Mouse (Mus musculus) kidney, embryonic 15.5 days (tissue): ENCODE measurements around the gene Cideb. TPM values are rescaled to one million over a fixed set of nuclear protein-coding genes. Genes with fewer than 3 reads are reported as not detected.

ENCODE experiments used
- ATAC-seq: fragments of 200-750 bp; cut with Nextera tagmentation; replicated peaks from 2 replicates; pipeline ENCODE4 v1.8.0; 2017; ENCODE audit warnings: moderate TSS enrichment; ENCODE audit not compliant: low FRiP score
- H3K27ac ChIP-seq: fragments of 300-500 bp; sonication (generic); 2 replicates; pipeline ENCODE4 v1.5.1; 2015; ENCODE audit warnings: mild to moderate bottlenecking, inconsistent platforms
- H3K27me3 ChIP-seq: fragments of 300-500 bp; sonication (generic); 2 replicates; pipeline ENCODE4 v1.6.1; 2015; ENCODE audit warnings: inconsistent platforms
- H3K36me3 ChIP-seq: fragments of 300-500 bp; sonication (generic); 2 replicates; pipeline ENCODE4 v1.6.1; 2015; ENCODE audit warnings: inconsistent platforms
- H3K4me1 ChIP-seq: fragments of 300-500 bp; sonication (generic); 2 replicates; pipeline ENCODE4 v1.6.1; 2015; ENCODE audit warnings: inconsistent platforms
- H3K4me2 ChIP-seq: fragments of 300-500 bp; sonication (generic); 2 replicates; pipeline ENCODE4 v1.6.1; 2015; ENCODE audit warnings: moderate library complexity, mild to moderate bottlenecking, inconsistent platforms
- H3K4me3 ChIP-seq: fragments of 300-500 bp; sonication (generic); replicated peaks from 2 replicates; pipeline ENCODE4 v1.5.1; 2015; ENCODE audit warnings: mild to moderate bottlenecking, inconsistent platforms
- H3K9ac ChIP-seq: fragments of 300-500 bp; sonication (generic); 2 replicates; pipeline ENCODE4 v1.6.1; 2015; ENCODE audit warnings: mild to moderate bottlenecking, inconsistent platforms
- H3K9me3 ChIP-seq: fragments of 300-500 bp; sonication (generic); replicated peaks from 2 replicates; pipeline ENCODE4 v1.6.1; 2016; ENCODE audit warnings: inconsistent platforms
- WGBS: fragments of 180-500 bp; shearing (Covaris S2); methylation state at CpG from one replicate; pipeline ENCODE4 v1.1.7; 2015; ENCODE audit warnings: mixed read lengths; 5-methylcytosine and 5-hydroxymethylcytosine counted together
- polyA plus RNA-seq: library from polyadenylated mRNA; unstranded; fragments of >200 nt; fragmentation: Nextera tagmentation; extraction: Ambion mirVana; gene quantifications from 2 replicates; pipeline ENCODE4 v1.2.1, GENCODE M21; 2015

Cideb gene
- polyA plus RNA-seq, 1 experiment from 2014 or later = 11.2 TPM

DNA sequence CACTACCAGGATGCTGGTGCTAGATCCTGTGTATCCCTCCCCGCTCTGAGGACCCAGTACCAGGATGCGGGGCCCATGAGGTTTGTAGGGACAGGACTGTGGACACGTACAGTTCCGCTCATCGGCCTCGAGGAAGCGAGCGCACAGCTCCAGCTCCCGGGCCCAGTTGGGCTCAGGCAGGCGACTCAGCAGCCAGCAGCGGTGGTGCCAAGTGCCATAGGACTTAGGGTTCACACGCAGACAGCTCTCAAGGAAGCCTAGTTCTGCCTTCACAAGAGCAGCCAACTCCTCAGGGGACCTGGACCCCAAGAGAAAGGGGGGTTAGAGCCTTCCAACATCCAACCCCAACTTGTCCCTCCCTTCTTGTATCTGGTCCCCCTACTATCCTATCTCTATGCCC is 37.6 kb downstream of the Cideb start:
- H3K27me3 ChIP-seq = no peaks in the 10 kb centered on the region
- no peak for ATAC-seq
- H3K36me3 ChIP-seq = peaks cover 40% of the 10 kb centered on the region
- H3K4me1 ChIP-seq = peaks cover 16% of the 10 kb centered on the region
- H3K4me3 ChIP-seq = peak overlapping the region; percentile 88
- H3K27ac ChIP-seq = peak overlapping the region; percentile 32; the same call in 1 of the 2 replicates
- no peaks in the 10 kb centered on the region for H3K9me3 ChIP-seq
- H3K4me2 ChIP-seq = peak overlapping the region; percentile 77
- WGBS = 92% methylated on average over 12 of the region's 12 CpGs
- H3K9ac ChIP-seq = 0 out of 2 replicates have a peak overlapping the region, but pooled peaks have one; percentile 83

- no peak overlapping the region for H3K9ac ChIP-seq
- H3K9me3 ChIP-seq = no peaks in the 10 kb centered on the region
- H3K27ac ChIP-seq = no peak overlapping the region
- 91% methylated on average over 6 of the region's 6 CpGs for WGBS
- H3K4me1 ChIP-seq = peaks cover 19% of the 10 kb centered on the region
- no peak for ATAC-seq
- no peak overlapping the region for H3K4me3 ChIP-seq
- no peak overlapping the region for H3K4me2 ChIP-seq
- no peaks in the 10 kb centered on the region for H3K27me3 ChIP-seq
- H3K36me3 ChIP-seq = peaks cover 40% of the 10 kb centered on the region
These were observed 38.5 kb downstream of the Cideb start for GRCm38 (mm10) chr14:55719737-55720136.

DNA sequence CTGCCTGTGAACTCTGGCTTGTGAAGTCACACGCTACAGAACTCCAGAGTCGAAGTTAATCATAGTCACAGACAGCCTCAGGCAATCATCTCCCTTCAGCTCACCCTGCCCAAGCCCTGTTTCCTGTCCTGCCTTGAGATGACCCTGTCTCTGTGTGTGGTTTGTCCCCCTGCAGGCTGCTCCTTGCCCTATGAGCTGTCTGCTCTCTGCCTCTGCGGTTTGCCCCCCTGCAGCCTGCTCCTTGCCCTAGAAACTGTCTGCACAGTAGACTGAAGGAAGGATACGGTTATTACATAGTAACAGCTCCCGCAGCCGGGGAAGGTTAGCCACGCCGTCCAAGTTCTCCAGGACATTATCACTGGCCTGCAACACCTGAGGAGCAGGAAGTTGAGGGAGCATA is 41.4 kb downstream of the Cideb start:
- no peak for ATAC-seq

DNA sequence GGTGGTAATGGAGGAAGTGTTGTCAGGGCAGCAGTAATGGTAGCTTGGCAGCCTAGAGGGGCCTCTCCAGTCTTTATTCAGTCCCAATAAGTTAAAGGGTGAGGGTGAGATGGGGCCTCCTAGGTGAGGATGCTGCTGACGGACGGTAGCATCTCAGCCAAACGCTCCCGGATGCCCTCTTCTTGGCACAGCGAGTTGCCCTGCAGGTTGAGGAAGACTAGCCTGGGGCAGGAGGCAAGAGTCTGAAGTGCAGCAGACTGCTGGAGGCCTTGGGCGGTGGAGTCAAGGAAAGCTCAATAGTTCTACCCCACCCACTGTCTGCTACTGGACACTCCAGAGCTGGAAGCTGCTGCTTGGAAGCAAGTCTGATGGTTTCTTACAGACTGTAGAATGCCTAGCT is 42.0 kb downstream of the Cideb start:
- H3K4me1 ChIP-seq = peaks cover 26% of the 10 kb centered on the region
- H3K4me2 ChIP-seq = no peak overlapping the region
- H3K36me3 ChIP-seq = peaks cover 40% of the 10 kb centered on the region
- 94% methylated on average over 6 of the region's 6 CpGs for WGBS
- no peak overlapping the region for H3K4me3 ChIP-seq
- no peak overlapping the region for H3K9ac ChIP-seq
- H3K27ac ChIP-seq = no peak overlapping the region
- no peak for ATAC-seq
- H3K27me3 ChIP-seq = peaks cover 16% of the 10 kb centered on the region
- no peaks in the 10 kb centered on the region for H3K9me3 ChIP-seq

More for the DNA sequence above, 41.4 kb downstream of the Cideb start:
- Histone ChIP-seq H3K4me3 (no peak overlapping the region), H3K4me2 (no peak overlapping the region), H3K27me3 (peaks cover 15% of the 10 kb centered on the region), H3K36me3 (peaks cover 40% of the 10 kb centered on the region), H3K27ac (no peak overlapping the region), H3K4me1 (peaks cover 29% of the 10 kb centered on the region), H3K9me3 (no peaks in the 10 kb centered on the region), H3K9ac (no peak overlapping the region)
- WGBS = 78% methylated on average over 8 of the region's 8 CpGs

- no peak overlapping the region for H3K4me2 ChIP-seq
- no peak overlapping the region for H3K27ac ChIP-seq
- no peak overlapping the region for H3K4me3 ChIP-seq
- peaks cover 16% of the 10 kb centered on the region for H3K4me1 ChIP-seq
- ATAC-seq = no peak
- 41% methylated on average over 6 of the region's 6 CpGs for WGBS
- peaks cover 16% of the 10 kb centered on the region for H3K27me3 ChIP-seq
- no peaks in the 10 kb centered on the region for H3K9me3 ChIP-seq
- no peak overlapping the region for H3K9ac ChIP-seq
- peaks cover 37% of the 10 kb centered on the region for H3K36me3 ChIP-seq
These were observed 43.4 kb downstream of the Cideb start for GRCm38 (mm10) chr14:55714893-55715292.

- Histone ChIP-seq H3K27me3 (peaks cover 16% of the 10 kb centered on the region), H3K4me2 (peak within 1 kb of the TSS; percentile 58), H3K36me3 (peaks cover 26% of the 10 kb centered on the region), H3K4me1 (peaks cover 16% of the 10 kb centered on the region), H3K9me3 (no peaks in the 10 kb centered on the region), H3K4me3 (peak within 1 kb of the TSS; percentile 31), H3K27ac (peak within 1 kb of the TSS; percentile 51; the same call in 1 of the 2 replicates), H3K9ac (no peak within 1 kb of the TSS)
- no peak; the same call in 1 of the 2 replicates for ATAC-seq
- WGBS = 28% methylated on average over 4 of the region's 4 CpGs
These were observed 44.5 kb downstream of the Cideb start, which contains the start of gene Tgm1 for GRCm38 (mm10) chr14:55713729-55714122. Gene Tgm1 (minus strand): TSS chr14:55713926.

GRCm38 (mm10) chr14:55713007-55713728 is 45.1 kb downstream of the Cideb start:
- ATAC-seq = peak; percentile 63
- Histone ChIP-seq H3K4me2 (peak overlapping the region; percentile 58), H3K36me3 (peaks cover 20% of the 10 kb centered on the region), H3K9me3 (no peaks in the 10 kb centered on the region), H3K4me1 (peaks cover 16% of the 10 kb centered on the region), H3K9ac (no peak overlapping the region), H3K27me3 (peaks cover 16% of the 10 kb centered on the region), H3K4me3 (peak overlapping the region; percentile 31), H3K27ac (peak overlapping the region; percentile 51; the same call in 1 of the 2 replicates)
- WGBS = 14% methylated on average over 25 of the region's 25 CpGs

GRCm38 (mm10) chr14:55711786-55712185 is 46.5 kb downstream of the Cideb start:
- WGBS = 78% methylated on average over 7 of the region's 7 CpGs
- Histone ChIP-seq H3K4me1 (peaks cover 16% of the 10 kb centered on the region), H3K36me3 (peaks cover 7% of the 10 kb centered on the region), H3K4me3 (no peak overlapping the region), H3K4me2 (no peak overlapping the region), H3K27me3 (peaks cover 16% of the 10 kb centered on the region), H3K9ac (no peak overlapping the region), H3K27ac (no peak overlapping the region), H3K9me3 (no peaks in the 10 kb centered on the region)
- ATAC-seq = no peak

- H3K4me2 ChIP-seq = no peak overlapping the region
- no peak overlapping the region for H3K4me3 ChIP-seq
- peaks cover 12% of the 10 kb centered on the region for H3K4me1 ChIP-seq
- H3K27ac ChIP-seq = no peak overlapping the region
- H3K9ac ChIP-seq = no peak overlapping the region
- 88% methylated on average over 4 of the region's 4 CpGs for WGBS
- no peaks in the 10 kb centered on the region for H3K36me3 ChIP-seq
- H3K27me3 ChIP-seq = peaks cover 16% of the 10 kb centered on the region
- H3K9me3 ChIP-seq = no peaks in the 10 kb centered on the region
- no peak for ATAC-seq
These were observed 48.7 kb downstream of the Cideb start for GRCm38 (mm10) chr14:55709509-55709908.

DNA sequence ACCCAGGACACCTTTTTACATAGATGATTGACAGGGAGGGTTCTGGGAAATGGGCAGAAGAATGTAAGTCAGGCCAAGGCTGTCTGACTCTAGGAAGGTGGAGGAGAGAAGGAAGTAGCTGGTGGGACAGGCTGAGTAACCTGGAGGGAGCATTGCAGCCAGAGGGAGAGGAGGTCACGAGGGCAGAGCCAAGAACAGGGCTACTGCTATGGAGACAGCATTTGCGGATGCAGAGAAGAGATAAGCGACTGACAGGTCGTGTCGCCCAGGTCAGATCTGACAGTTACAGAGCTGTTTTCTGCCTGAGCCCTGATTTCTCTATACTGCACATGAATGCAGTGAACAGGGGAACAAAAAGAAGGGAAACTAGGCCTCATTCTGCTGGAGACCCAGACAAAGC is 50.9 kb downstream of the Cideb start:
- H3K36me3 ChIP-seq = no peaks in the 10 kb centered on the region
- 85% methylated on average over 5 of the region's 5 CpGs for WGBS

DNA sequence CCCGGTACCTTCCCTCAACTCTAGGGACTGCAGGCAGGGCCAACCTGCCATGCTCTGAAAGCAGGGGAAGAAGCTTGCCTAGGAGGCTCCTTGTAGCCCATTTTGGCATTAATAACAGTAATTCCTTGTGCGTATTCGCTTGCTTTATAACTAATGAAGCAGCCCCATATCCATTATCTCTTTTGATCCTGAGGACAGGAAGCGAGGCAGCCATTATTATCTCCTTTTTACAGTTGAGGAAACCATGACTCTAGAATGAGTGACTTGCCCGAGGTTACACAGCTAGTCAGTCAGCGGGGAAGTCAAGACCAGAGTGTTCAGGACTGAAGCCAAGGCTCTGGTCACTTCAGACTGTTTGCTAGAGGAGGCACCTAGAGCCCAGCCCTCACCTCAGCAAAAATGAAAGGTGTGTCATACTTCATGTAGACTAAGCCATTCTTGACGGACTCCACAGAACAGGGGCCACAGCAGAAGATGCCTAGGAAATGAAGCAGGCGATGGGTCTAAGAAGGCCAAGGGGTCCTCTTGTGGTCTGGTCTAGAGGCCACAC is 52.1 kb downstream of the Cideb start:
- H3K4me2 ChIP-seq = no peak overlapping the region
- no peak overlapping the region for H3K4me3 ChIP-seq
- H3K9ac ChIP-seq = no peak overlapping the region
- peaks cover 2% of the 10 kb centered on the region; the same call in 1 of the 2 replicates for H3K4me1 ChIP-seq
- H3K27me3 ChIP-seq = no peaks in the 10 kb centered on the region
- no peak for ATAC-seq
- H3K9me3 ChIP-seq = no peaks in the 10 kb centered on the region
- no peak overlapping the region for H3K27ac ChIP-seq
- 87% methylated on average over 8 of the region's 8 CpGs for WGBS
- no peaks in the 10 kb centered on the region for H3K36me3 ChIP-seq

More for the DNA sequence above, 50.9 kb downstream of the Cideb start:
- Histone ChIP-seq H3K4me3 (no peak overlapping the region), H3K4me2 (no peak overlapping the region), H3K4me1 (no peaks in the 10 kb centered on the region), H3K9ac (no peak overlapping the region), H3K27ac (no peak overlapping the region), H3K27me3 (peaks cover 6% of the 10 kb centered on the region), H3K9me3 (no peaks in the 10 kb centered on the region)
- no peak for ATAC-seq
